Mouse (Mus musculus) G1E (cell line): ENCODE results near the gene Slc23a2. TPM values are rescaled to one million over a fixed set of nuclear protein-coding genes. Genes with fewer than 3 reads are reported as not detected.

Experiments
- ATAC-seq: 2 replicates; pipeline ENCODE4 v1.8.0; 2016; ENCODE audit warnings: mild to moderate bottlenecking; ENCODE audit not compliant: insufficient number of reproducible peaks, poor library complexity, low FRiP score, severe bottlenecking; ENCODE audit errors: extremely low read depth
- DNase-seq: peaks from one replicate; pipeline ENCODE4 v3.0.0; 2012; ENCODE audit warnings: low spot score
- H3K27me3 ChIP-seq: 2 replicates; pipeline ENCODE4 v1.6.1; 2012; ENCODE audit warnings: mild to moderate bottlenecking, low read length, inconsistent platforms; ENCODE audit not compliant: insufficient read depth
- H3K36me3 ChIP-seq: replicated peaks from 2 replicates; pipeline ENCODE3; 2012; ENCODE audit warnings: mild to moderate bottlenecking, inconsistent platforms
- H3K4me1 ChIP-seq: 2 replicates; pipeline ENCODE4 v1.6.1; 2012; ENCODE audit warnings: low read depth, low read length, inconsistent platforms, mixed read lengths; ENCODE audit not compliant: insufficient read depth
- H3K4me3 ChIP-seq: 2 replicates; pipeline ENCODE4 v1.5.1; 2012; ENCODE audit warnings: low read depth, mild to moderate bottlenecking, inconsistent platforms, low read length, moderate library complexity, mixed read lengths
- H3K9me3 ChIP-seq: replicated peaks from 2 replicates; pipeline ENCODE4 v1.6.1; 2012; ENCODE audit warnings: inconsistent platforms
- CTCF ChIP-seq: IDR thresholded peaks from 2 replicates; pipeline ENCODE4 v1.5.1; 2012; ENCODE audit warnings: low read depth, low read length, inconsistent platforms, mixed read lengths
- GATA1 ChIP-seq: IDR thresholded peaks from 2 replicates; pipeline ENCODE4 v1.6.1; 2012; ENCODE audit warnings: borderline replicate concordance, low read length, inconsistent platforms, mixed read lengths
- GATA2 ChIP-seq: IDR thresholded peaks from 2 replicates; pipeline ENCODE4 v1.6.1; 2012; ENCODE audit warnings: low read depth, low read length, inconsistent platforms, borderline replicate concordance
- POLR2AphosphoS5 ChIP-seq: IDR thresholded peaks from 2 replicates; pipeline ENCODE4 v1.6.1; 2012; ENCODE audit warnings: low read depth, low read length, inconsistent platforms; ENCODE audit not compliant: insufficient replicate concordance
- TAL1 ChIP-seq: conservative IDR thresholded peaks from 2 replicates; pipeline ENCODE4 v1.6.1; 2012; ENCODE audit warnings: low read depth, low read length, inconsistent platforms, mixed read lengths
- polyA plus RNA-seq: library from polyadenylated mRNA; stranded (reverse); fragments of >175 nt; gene quantifications from 2 replicates; pipeline ENCODE4 v1.2.3, GENCODE M21; 2012
- total RNA-seq, 2 experiments: library from RNA; stranded (forward) in 1 of 2; stranded (reverse) in 1 of 2; fragments of 200-1000 nt in 1 of 2; fragments of >200 nt in 1 of 2; fragmentation: Nextera tagmentation in 1 of 2; gene quantifications; 2 replicates each; pipeline ENCODE4 v1.2.3; 2014 to 2017

Gene Slc23a2
- total and polyA plus RNA-seq, 3 experiments, result 2.6 to 13.4 (median 12.5) TPM

GRCm38 (mm10) chr2:132084813-132085212 is 60.1 kb downstream of the Slc23a2 start:
- TF ChIP-seq TAL1 (no peak), GATA1 (no peak), CTCF (no peak)
- Histone ChIP-seq H3K27me3 (no peaks in the 10 kb centered on the region), H3K9me3 (no peaks in the 10 kb centered on the region), H3K36me3 (peaks cover 60% of the 10 kb centered on the region), H3K4me3 (no peak overlapping the region), H3K4me1 (no peaks in the 10 kb centered on the region)
- DNase-seq (no peak), ATAC-seq (no peak)

- H3K4me1 ChIP-seq, result no peaks in the 10 kb centered on the region
- no peak for DNase-seq
- peaks cover 59% of the 10 kb centered on the region for H3K36me3 ChIP-seq
- H3K4me3 ChIP-seq, result no peak overlapping the region
- H3K27me3 ChIP-seq, result no peaks in the 10 kb centered on the region
- H3K9me3 ChIP-seq, result no peaks in the 10 kb centered on the region
- ATAC-seq, result no peak
- TF ChIP-seq POLR2AphosphoS5 (no peak), TAL1 (no peak), CTCF (no peak), GATA1 (no peak), GATA2 (no peak)
Measured at GRCm38 (mm10) chr2:132084396-132084795, 60.5 kb downstream of the Slc23a2 start.

GRCm38 (mm10) chr2:132079139-132079538 is 65.8 kb downstream of the Slc23a2 start:
- Histone ChIP-seq H3K36me3 (peaks cover 46% of the 10 kb centered on the region), H3K27me3 (no peaks in the 10 kb centered on the region), H3K9me3 (no peaks in the 10 kb centered on the region), H3K4me3 (no peak overlapping the region), H3K4me1 (no peaks in the 10 kb centered on the region)
- DNase-seq (no peak), ATAC-seq (no peak)
- TF ChIP-seq GATA1, result no peak
- TF ChIP-seq CTCF, result no peak
- no peak for TF ChIP-seq POLR2AphosphoS5
- TF ChIP-seq GATA2, result no peak
- no peak for TF ChIP-seq TAL1

- Histone ChIP-seq H3K4me1 (no peaks in the 10 kb centered on the region), H3K9me3 (no peaks in the 10 kb centered on the region), H3K27me3 (no peaks in the 10 kb centered on the region), H3K36me3 (peaks cover 48% of the 10 kb centered on the region), H3K4me3 (no peak overlapping the region)
- no peak for TF ChIP-seq POLR2AphosphoS5
- no peak for TF ChIP-seq GATA2
- TF ChIP-seq CTCF, result no peak
- TF ChIP-seq GATA1, result no peak
- ATAC-seq, result no peak
- no peak for DNase-seq
Measured at GRCm38 (mm10) chr2:132073052-132073451, 71.9 kb downstream of the Slc23a2 start.

GRCm38 (mm10) chr2:132069985-132070735 is 74.7 kb downstream of the Slc23a2 start:
- DNase-seq (no peak), ATAC-seq (no peak)
- no peak for TF ChIP-seq POLR2AphosphoS5
- TF ChIP-seq TAL1, result no peak
- no peak for TF ChIP-seq CTCF
- no peak for TF ChIP-seq GATA1
- no peak for TF ChIP-seq GATA2
- Histone ChIP-seq H3K9me3 (no peaks in the 10 kb centered on the region), H3K4me3 (no peak overlapping the region), H3K36me3 (peaks cover 41% of the 10 kb centered on the region), H3K27me3 (no peaks in the 10 kb centered on the region), H3K4me1 (no peaks in the 10 kb centered on the region)

GRCm38 (mm10) chr2:132064185-132064831 is 80.6 kb downstream of the Slc23a2 start:
- H3K4me3 ChIP-seq, result no peak overlapping the region
- peaks cover 18% of the 10 kb centered on the region for H3K36me3 ChIP-seq
- no peak for ATAC-seq
- no peak for DNase-seq
- TF ChIP-seq POLR2AphosphoS5 (no peak), TAL1 (no peak), CTCF (no peak), GATA1 (no peak), GATA2 (no peak)
- no peaks in the 10 kb centered on the region for H3K4me1 ChIP-seq
- no peaks in the 10 kb centered on the region for H3K9me3 ChIP-seq
- no peaks in the 10 kb centered on the region for H3K27me3 ChIP-seq
